Mouse (Mus musculus) olfactory bulb, adult 2 months (tissue): ENCODE measurements around the gene Mlec.

Experiments
- CTCF ChIP-seq: fragments of 200-500 bp; IDR thresholded peaks from 2 replicates; pipeline ENCODE4 v1.5.1; 2012; ENCODE audit warnings: low read depth, mild to moderate bottlenecking, low read length, moderate library complexity; ENCODE audit not compliant: insufficient read depth
- POLR2A ChIP-seq: fragments of 200-500 bp; IDR thresholded peaks from 2 replicates; pipeline ENCODE4 v1.6.1; 2012; ENCODE audit warnings: mild to moderate bottlenecking, low read depth, low read length, moderate library complexity; ENCODE audit not compliant: insufficient read depth

DNA sequence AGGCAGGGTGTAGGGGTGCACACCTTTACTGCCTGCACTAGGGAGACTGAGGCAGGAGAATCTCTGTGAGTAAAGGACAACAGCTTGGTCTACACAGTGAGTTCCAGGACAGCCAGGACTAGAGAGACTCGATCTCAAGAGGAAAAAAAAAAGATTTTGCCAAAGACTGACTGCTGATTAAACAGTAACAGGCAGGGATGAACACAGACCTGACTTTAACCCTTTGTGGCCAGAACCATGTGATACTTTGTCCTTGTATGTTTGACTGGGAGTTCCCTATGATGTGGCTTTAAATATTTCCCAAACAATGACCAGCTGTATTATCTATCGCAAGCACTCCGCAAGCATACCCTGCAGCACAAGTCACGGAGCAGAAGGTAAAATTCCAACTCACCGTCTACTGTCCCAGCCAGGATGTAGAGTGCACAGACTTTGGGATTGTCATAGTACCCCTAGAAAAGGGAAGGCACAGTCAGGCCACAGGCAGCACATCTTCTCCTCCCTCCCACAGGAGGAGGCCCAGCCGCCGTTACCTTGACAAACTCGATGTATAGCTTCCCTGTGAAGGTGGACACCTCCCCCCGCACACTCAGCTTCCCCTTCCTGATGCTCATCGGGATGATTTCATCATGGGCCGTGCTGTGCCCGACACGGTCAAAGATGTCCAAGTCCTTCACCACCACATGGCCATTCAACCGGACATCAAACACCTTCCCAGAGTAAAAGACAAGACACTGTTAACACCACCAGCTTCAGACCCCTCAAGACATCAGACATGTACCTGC is 8.1 kb downstream of the Mlec start:
- TF ChIP-seq POLR2A (no peak), CTCF (no peak)
